Mouse (Mus musculus): ENCODE results near the gene Scd2. TPM values are rescaled to one million over a fixed set of nuclear protein-coding genes. Genes with fewer than 3 reads are reported as not detected.

The Scd2 gene
- polyA plus RNA-seq, 1 experiment from 2014 or later: 134 TPM

DNA sequence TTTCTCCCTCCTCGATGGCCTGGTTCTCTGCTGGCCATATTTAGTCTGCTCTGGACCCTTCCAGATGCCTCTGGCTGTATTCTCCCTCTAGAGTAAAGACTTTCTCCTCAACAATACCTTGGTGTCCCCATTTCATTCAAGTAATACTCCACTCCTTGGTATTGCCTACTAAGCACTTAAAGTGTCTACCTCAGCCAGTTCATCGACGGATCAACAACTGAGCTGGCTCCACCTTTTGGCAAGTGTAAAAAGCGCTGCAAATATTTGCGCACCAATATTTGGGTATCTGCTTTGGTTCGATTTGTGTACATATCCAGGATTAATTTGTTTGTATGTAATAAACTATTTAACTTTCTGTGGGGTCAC lies 27.0 kb upstream of the Scd2 start:
- no peak for ATAC-seq (replicated peaks; ENCODE audit: extremely low read depth, insufficient read depth, low FRiP score)
- Histone ChIP-seq H3K27me3 (ENCODE audit: control insufficient read depth, insufficient read depth, low read length) (no peaks in the 10 kb centered on the region), H3K4me1 (ENCODE audit: control insufficient read depth, insufficient read depth, low read length) (peaks cover 10% of the 10 kb centered on the region), H3K9me3 (replicated peaks; ENCODE audit: control insufficient read depth, low read length) (no peaks in the 10 kb centered on the region), H3K4me2 (ENCODE audit: low read depth, low read length) (peak overlapping the region; percentile 95), H3K36me3 (ENCODE audit: control insufficient read depth, insufficient read depth) (no peaks in the 10 kb centered on the region), H3K27ac (ENCODE audit: low read length) (peak overlapping the region; percentile 98), H3K9ac (ENCODE audit: low read length) (peak overlapping the region; percentile 85), H3K4me3 (ENCODE audit: low read length) (peak overlapping the region; percentile 77)
- WGBS: 14% methylated on average over 6 of the region's 6 CpGs

DNA sequence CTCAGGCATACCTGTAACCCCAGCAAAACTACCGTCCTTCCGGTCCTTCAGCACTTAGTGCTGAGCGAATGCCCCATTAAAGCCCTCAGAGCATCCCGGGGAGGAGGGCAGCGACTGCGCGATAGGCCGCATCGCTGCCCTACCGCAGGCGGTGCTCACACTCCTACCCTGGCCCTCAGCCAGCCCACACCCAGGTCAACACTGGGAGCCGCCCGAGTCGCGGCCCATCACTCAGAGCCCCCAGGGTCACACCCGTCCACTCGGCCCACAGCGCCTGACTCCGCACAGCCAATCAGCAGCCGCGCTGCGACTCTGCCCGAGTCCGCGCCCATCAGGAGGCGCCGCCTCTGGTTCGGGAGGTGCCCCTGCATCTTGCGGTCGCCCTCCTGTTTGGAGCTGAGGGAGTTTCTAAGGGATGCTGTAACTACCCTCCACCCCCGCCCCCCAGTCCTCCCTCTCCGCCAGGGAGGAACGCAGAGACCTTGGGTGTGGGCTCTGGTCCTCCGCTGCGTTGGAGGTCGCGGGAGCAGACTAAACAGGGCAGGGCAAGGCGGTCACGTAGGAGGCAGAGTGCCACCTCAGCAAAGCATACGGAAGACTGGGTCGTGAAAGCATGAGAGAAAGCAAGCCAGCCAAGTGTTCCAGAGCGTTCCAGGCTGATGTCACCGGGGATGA lies 26.5 kb upstream of the Scd2 start:
- Histone ChIP-seq H3K9ac (ENCODE audit: low read length) (peak overlapping the region; percentile 85), H3K27me3 (ENCODE audit: control insufficient read depth, insufficient read depth, low read length) (no peaks in the 10 kb centered on the region), H3K4me3 (ENCODE audit: low read length) (peak overlapping the region; percentile 77), H3K4me2 (ENCODE audit: low read depth, low read length) (peak overlapping the region; percentile 95), H3K4me1 (ENCODE audit: control insufficient read depth, insufficient read depth, low read length) (peaks cover 10% of the 10 kb centered on the region), H3K27ac (ENCODE audit: low read length) (peak overlapping the region; percentile 98), H3K36me3 (ENCODE audit: control insufficient read depth, insufficient read depth) (no peaks in the 10 kb centered on the region), H3K9me3 (replicated peaks; ENCODE audit: control insufficient read depth, low read length) (no peaks in the 10 kb centered on the region)
- ATAC-seq (replicated peaks; ENCODE audit: extremely low read depth, insufficient read depth, low FRiP score): peak; percentile 97
- WGBS: under 1% methylated on average over 43 of the region's 43 CpGs

DNA sequence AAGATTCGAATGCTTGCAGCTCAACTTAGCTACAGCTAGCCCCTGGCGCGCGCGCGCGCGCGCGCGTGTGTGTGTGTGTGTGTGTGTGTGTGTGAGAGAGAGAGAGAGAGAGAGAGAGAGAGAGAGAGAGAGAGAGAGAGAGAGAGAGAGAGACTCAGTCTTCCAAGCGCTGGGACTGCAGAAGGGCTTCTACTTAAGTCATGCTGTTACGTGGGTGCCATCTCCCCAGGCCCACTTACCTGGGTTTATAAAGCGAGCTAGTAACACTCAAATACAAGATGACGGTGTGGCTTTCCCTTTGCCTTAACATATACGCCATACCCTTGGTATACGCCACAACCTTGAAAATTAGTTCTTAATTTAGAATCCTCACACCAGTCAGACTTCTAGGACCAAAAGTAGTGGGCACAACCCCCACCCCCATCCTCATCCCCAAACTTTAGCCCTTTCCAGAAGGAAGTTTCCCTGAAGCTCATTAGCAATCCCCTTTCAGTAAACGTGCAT lies 25.9 kb upstream of the Scd2 start:
- Histone ChIP-seq H3K4me2 (ENCODE audit: low read depth, low read length) (peak overlapping the region; percentile 95), H3K4me3 (ENCODE audit: low read length) (peak overlapping the region; percentile 77), H3K9ac (ENCODE audit: low read length) (peak overlapping the region; percentile 85), H3K27me3 (ENCODE audit: control insufficient read depth, insufficient read depth, low read length) (no peaks in the 10 kb centered on the region), H3K9me3 (replicated peaks; ENCODE audit: control insufficient read depth, low read length) (no peaks in the 10 kb centered on the region), H3K4me1 (ENCODE audit: control insufficient read depth, insufficient read depth, low read length) (peaks cover 10% of the 10 kb centered on the region), H3K27ac (ENCODE audit: low read length) (peak overlapping the region; percentile 98), H3K36me3 (ENCODE audit: control insufficient read depth, insufficient read depth) (no peaks in the 10 kb centered on the region)
- WGBS: 9% methylated on average over 18 of the region's 18 CpGs
- no peak for ATAC-seq (replicated peaks; ENCODE audit: extremely low read depth, insufficient read depth, low FRiP score)

GRCm38 (mm10) chr19:44273711-44274110 lies 19.8 kb upstream of the Scd2 start:
- whole genome bisulfite sequencing: 76% methylated on average over 4 of the region's 4 CpGs
- H3K36me3 ChIP-seq (ENCODE audit: control insufficient read depth, insufficient read depth): no peaks in the 10 kb centered on the region
- no peak for ATAC-seq (replicated peaks; ENCODE audit: extremely low read depth, insufficient read depth, low FRiP score)
- H3K4me3 ChIP-seq (ENCODE audit: low read length): no peak overlapping the region
- H3K9me3 ChIP-seq (replicated peaks; ENCODE audit: control insufficient read depth, low read length): no peaks in the 10 kb centered on the region
- no peak overlapping the region for H3K27ac ChIP-seq (ENCODE audit: low read length)
- H3K4me1 ChIP-seq (ENCODE audit: control insufficient read depth, insufficient read depth, low read length): peaks cover 3% of the 10 kb centered on the region; the same call in 1 of the 2 replicates
- no peaks in the 10 kb centered on the region for H3K27me3 ChIP-seq (ENCODE audit: control insufficient read depth, insufficient read depth, low read length)
- no peak overlapping the region for H3K4me2 ChIP-seq (ENCODE audit: low read depth, low read length)
- no peak overlapping the region for H3K9ac ChIP-seq (ENCODE audit: low read length)

- no peak overlapping the region for H3K9ac ChIP-seq (ENCODE audit: low read length)
- H3K4me3 ChIP-seq (ENCODE audit: low read length): no peak overlapping the region
- 97% methylated on average over 4 of the region's 4 CpGs for WGBS
- no peak overlapping the region for H3K27ac ChIP-seq (ENCODE audit: low read length)
- no peaks in the 10 kb centered on the region for H3K9me3 ChIP-seq (replicated peaks; ENCODE audit: control insufficient read depth, low read length)
- ATAC-seq (replicated peaks; ENCODE audit: extremely low read depth, insufficient read depth, low FRiP score): no peak
- H3K27me3 ChIP-seq (ENCODE audit: control insufficient read depth, insufficient read depth, low read length): no peaks in the 10 kb centered on the region
- H3K4me2 ChIP-seq (ENCODE audit: low read depth, low read length): no peak overlapping the region
- peaks cover 3% of the 10 kb centered on the region; the same call in 1 of the 2 replicates for H3K4me1 ChIP-seq (ENCODE audit: control insufficient read depth, insufficient read depth, low read length)
- H3K36me3 ChIP-seq (ENCODE audit: control insufficient read depth, insufficient read depth): no peaks in the 10 kb centered on the region
These were observed 19.0 kb upstream of the Scd2 start for GRCm38 (mm10) chr19:44274452-44274851.

- H3K27ac ChIP-seq (ENCODE audit: low read length): no peak overlapping the region
- no peak for ATAC-seq (replicated peaks; ENCODE audit: extremely low read depth, insufficient read depth, low FRiP score)
- no peak overlapping the region for H3K4me3 ChIP-seq (ENCODE audit: low read length)
- no peak overlapping the region for H3K4me2 ChIP-seq (ENCODE audit: low read depth, low read length)
- H3K4me1 ChIP-seq (ENCODE audit: control insufficient read depth, insufficient read depth, low read length): peaks cover 4% of the 10 kb centered on the region
- no peaks in the 10 kb centered on the region for H3K9me3 ChIP-seq (replicated peaks; ENCODE audit: control insufficient read depth, low read length)
- no peak overlapping the region for H3K9ac ChIP-seq (ENCODE audit: low read length)
- WGBS: 90% methylated on average over 1 of the region's 1 CpGs
- no peaks in the 10 kb centered on the region for H3K36me3 ChIP-seq (ENCODE audit: control insufficient read depth, insufficient read depth)
- H3K27me3 ChIP-seq (ENCODE audit: control insufficient read depth, insufficient read depth, low read length): no peaks in the 10 kb centered on the region
These were observed 18.1 kb upstream of the Scd2 start for GRCm38 (mm10) chr19:44275418-44275817.

DNA sequence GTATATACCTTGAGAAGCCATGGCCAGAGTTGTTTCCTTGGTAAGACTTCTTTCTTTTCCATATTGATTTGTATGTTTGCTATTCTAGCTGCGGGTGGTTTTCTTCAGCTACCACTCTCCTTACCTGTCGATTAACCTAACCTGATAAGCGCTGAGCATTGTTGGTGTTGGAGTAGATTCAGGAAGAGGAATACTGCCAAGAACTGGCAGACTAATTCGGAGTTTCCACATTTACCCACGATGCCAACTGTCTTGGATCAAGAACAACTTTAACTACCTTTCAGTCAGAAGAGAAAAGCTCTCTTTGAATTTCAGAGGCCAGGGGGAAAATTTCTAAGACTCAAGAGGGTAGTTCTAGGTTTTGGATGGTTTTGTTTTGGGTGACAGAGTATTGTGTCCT lies 16.6 kb upstream of the Scd2 start:
- H3K4me2 ChIP-seq (ENCODE audit: low read depth, low read length): no peak overlapping the region
- no peak overlapping the region for H3K4me3 ChIP-seq (ENCODE audit: low read length)
- H3K27ac ChIP-seq (ENCODE audit: low read length): no peak overlapping the region
- H3K9me3 ChIP-seq (replicated peaks; ENCODE audit: control insufficient read depth, low read length): no peaks in the 10 kb centered on the region
- no peak for ATAC-seq (replicated peaks; ENCODE audit: extremely low read depth, insufficient read depth, low FRiP score)
- no peaks in the 10 kb centered on the region for H3K36me3 ChIP-seq (ENCODE audit: control insufficient read depth, insufficient read depth)
- peaks cover 17% of the 10 kb centered on the region for H3K4me1 ChIP-seq (ENCODE audit: control insufficient read depth, insufficient read depth, low read length)
- no peak overlapping the region for H3K9ac ChIP-seq (ENCODE audit: low read length)
- no peaks in the 10 kb centered on the region for H3K27me3 ChIP-seq (ENCODE audit: control insufficient read depth, insufficient read depth, low read length)
- WGBS: 57% methylated on average over 5 of the region's 5 CpGs

GRCm38 (mm10) chr19:44277931-44278330 lies 15.5 kb upstream of the Scd2 start:
- Histone ChIP-seq H3K27ac (ENCODE audit: low read length) (no peak overlapping the region), H3K4me2 (ENCODE audit: low read depth, low read length) (no peak overlapping the region), H3K9me3 (replicated peaks; ENCODE audit: control insufficient read depth, low read length) (no peaks in the 10 kb centered on the region), H3K9ac (ENCODE audit: low read length) (no peak overlapping the region), H3K4me3 (ENCODE audit: low read length) (no peak overlapping the region), H3K36me3 (ENCODE audit: control insufficient read depth, insufficient read depth) (no peaks in the 10 kb centered on the region), H3K4me1 (ENCODE audit: control insufficient read depth, insufficient read depth, low read length) (peaks cover 24% of the 10 kb centered on the region), H3K27me3 (ENCODE audit: control insufficient read depth, insufficient read depth, low read length) (no peaks in the 10 kb centered on the region)
- ATAC-seq (replicated peaks; ENCODE audit: extremely low read depth, insufficient read depth, low FRiP score): no peak
- 77% methylated on average over 8 of the region's 8 CpGs for WGBS

DNA sequence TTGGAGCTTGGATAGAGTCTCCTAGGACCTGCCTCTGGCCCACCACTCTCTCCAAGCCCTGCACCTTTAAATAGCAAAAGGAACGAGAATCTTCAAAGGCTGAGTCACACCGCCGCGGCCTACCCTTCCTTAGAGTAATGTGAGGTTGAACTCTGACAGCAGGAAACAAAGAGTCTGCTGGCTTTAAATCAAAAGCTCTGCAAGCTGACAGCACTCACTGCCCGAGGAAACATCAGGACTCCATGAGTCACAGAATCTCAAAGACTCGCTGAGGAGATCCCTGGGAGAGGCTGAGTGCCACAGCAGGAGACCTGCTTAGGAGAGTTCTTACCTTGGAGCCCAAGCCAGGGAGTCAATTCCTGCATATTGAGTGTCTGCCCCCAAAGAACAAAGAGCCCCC lies 12.7 kb upstream of the Scd2 start:
- Histone ChIP-seq H3K36me3 (ENCODE audit: control insufficient read depth, insufficient read depth) (no peaks in the 10 kb centered on the region), H3K27me3 (ENCODE audit: control insufficient read depth, insufficient read depth, low read length) (no peaks in the 10 kb centered on the region), H3K4me3 (ENCODE audit: low read length) (no peak overlapping the region), H3K4me1 (ENCODE audit: control insufficient read depth, insufficient read depth, low read length) (peaks cover 39% of the 10 kb centered on the region), H3K27ac (ENCODE audit: low read length) (peak overlapping the region; percentile 79), H3K9me3 (replicated peaks; ENCODE audit: control insufficient read depth, low read length) (no peaks in the 10 kb centered on the region), H3K4me2 (ENCODE audit: low read depth, low read length) (peak overlapping the region; percentile 1), H3K9ac (ENCODE audit: low read length) (peak overlapping the region; percentile 14)
- ATAC-seq (replicated peaks; ENCODE audit: extremely low read depth, insufficient read depth, low FRiP score): no peak
- WGBS: 4% methylated on average over 6 of the region's 6 CpGs

All from heart, embryonic 16.5 days (tissue).